Mouse (Mus musculus) brain, embryonic 14.5 days (tissue): ENCODE measurements at regions not wholly inside any gene's neighbourhood (a gene's known extent, or its start where the extent isn't known, plus 50 kb on each side); places are given as distances from the start of the nearest gene placed in this dataset.

ENCODE experiments used
- CTCF ChIP-seq: fragments of 200-500 bp; IDR thresholded peaks from 2 replicates; pipeline ENCODE4 v1.5.1; 2012; ENCODE audit warnings: inconsistent platforms, mild to moderate bottlenecking, moderate library complexity, borderline replicate concordance; ENCODE audit not compliant: insufficient read depth, insufficient read length; ENCODE audit errors: extremely low read depth
- POLR2A ChIP-seq: fragments of 200-500 bp; IDR thresholded peaks from 2 replicates; pipeline ENCODE4 v1.6.1; 2012; ENCODE audit warnings: mild to moderate bottlenecking, inconsistent platforms, borderline replicate concordance; ENCODE audit not compliant: poor library complexity, insufficient read depth, insufficient read length, severe bottlenecking; ENCODE audit errors: extremely low read depth

DNA sequence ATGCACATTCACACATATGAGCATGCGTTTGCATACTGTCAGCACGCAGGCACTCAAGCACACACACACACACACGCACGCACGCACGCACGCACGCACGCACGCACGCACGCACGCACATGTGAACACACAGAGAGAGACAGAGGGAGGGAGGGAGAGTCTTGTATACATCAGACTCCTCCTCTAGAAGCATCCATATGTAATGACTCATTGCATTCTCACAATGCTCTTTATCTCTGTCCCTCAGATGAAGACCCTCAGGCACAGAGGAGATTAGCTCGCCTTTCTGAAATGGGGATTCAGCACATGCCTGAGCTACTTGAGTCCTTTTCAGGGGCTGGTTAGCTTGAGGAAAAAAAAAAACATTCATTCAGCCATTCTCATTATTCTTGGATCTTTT lies 79.6 kb upstream of the 1700025G04Rik start:
- TF ChIP-seq CTCF (no peak), POLR2A (no peak)
